Mouse (Mus musculus): ENCODE results near the gene Me3.

Gene Me3

DNA sequence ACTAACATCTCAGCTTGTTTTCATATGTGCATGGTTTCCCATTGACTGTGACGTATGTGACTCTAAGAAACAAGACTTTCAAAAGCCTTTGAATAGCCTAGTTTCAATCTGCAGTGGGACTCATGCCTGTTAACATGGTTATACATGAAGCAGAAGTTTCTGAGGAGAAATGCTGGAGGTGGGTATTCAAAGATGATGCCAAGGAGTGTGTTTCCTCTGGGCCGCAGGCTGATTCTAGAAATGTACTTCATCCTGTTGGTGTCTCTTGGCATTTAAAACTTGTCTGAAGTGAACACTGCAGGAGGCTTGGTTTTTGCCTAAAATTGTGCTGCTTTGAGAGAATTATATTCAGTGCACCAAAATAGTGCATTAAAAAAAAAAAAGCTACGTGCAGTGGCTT lies 34.2 kb downstream of the Me3 start:
- DNase-seq (ENCODE audit: low spot score) = no peak

DNA sequence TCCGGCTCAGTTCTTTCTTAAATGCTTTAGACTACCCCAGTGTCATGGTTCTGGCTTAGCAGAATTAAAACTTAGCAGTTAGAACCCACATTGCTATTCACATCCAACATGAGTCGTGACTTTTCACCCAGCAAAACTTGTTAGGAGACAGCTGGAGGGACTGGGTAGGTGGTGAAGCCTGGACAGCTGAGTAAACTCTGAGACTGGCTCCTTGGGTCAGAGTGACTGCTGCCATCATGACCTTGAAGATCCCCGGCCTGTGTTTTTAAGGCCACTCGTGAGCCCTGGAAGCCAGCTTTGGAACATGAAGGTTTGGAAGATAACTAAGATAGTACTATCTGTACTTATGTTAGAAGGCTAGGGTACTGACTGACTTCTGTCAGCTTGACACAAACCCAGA lies 35.4 kb downstream of the Me3 start:
- DNase-seq (ENCODE audit: low spot score) = no peak

DNA sequence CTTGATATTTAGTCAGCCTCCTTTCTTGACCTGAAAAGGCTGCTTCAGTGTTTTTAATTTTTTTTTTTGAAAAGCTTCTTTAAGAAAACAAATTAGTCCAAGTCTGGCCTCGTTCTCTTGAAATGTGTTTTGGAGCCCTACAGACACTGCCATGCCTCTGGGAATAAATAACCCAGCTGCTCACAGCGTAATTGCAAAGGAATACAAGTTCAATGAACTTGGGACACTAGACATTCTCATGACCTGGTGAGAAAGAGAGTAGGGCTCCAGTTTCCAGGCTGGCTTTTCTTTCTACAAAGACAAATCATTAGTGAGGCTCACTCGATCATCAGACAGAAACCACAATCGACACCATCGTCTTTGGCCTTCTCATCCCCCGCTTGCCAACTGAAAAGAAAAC lies 37.3 kb downstream of the Me3 start:
- no peak for DNase-seq (ENCODE audit: low spot score)

DNA sequence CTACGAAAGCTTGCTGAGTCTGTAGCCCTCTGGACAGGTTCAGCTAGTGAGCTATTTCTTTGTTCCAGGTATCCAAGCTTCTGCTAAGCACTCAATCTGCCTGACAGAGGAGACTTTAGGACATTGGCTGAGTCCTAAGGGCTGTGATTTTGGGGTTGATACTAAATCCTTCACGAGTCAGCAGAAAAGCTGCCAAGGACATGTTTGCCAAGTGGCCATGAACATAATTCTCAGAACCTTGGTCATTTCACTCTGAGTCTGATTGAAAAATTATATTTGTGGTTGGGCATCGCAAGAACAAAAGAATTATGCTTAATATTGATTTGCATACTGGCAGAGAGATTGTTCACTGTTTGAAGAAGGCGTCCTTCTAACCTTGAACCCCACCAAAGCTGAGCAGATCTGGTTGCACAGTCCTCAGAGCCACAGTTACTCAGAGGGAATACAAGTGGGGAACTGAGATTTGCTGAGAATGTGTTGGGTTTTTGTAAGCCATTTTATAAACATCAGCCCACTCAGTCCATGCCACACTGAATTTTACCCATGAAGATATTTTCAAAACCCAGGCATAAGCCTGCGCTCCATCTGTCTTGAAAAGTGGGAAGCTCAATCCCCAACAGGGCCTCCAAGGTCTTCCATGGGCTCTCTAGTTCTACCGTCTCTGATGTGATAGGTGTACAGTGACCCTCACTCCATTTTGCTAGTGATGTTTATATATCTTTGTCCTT lies 39.1 kb downstream of the Me3 start:
- DNase-seq (ENCODE audit: low spot score) = no peak

DNA sequence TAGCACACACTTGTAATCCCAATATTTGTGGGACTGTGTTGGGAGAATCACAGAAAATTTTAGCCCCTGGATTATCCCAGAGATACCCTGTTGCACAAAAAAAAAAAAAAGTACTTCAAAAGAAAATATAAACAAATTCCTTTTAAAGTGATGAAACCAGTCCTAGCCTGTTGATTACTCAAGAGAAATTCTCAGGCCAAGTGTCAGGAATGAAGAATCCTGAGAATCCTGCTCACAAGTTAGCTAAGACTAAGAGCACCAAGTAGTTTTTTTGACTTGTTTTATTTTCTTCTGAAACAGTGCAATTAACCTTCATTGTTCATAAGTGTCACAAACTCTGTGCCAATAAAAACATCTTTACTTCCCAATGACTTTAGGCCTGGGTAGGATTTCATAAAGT lies 44.0 kb downstream of the Me3 start:
- no peak for DNase-seq (ENCODE audit: low spot score)

DNA sequence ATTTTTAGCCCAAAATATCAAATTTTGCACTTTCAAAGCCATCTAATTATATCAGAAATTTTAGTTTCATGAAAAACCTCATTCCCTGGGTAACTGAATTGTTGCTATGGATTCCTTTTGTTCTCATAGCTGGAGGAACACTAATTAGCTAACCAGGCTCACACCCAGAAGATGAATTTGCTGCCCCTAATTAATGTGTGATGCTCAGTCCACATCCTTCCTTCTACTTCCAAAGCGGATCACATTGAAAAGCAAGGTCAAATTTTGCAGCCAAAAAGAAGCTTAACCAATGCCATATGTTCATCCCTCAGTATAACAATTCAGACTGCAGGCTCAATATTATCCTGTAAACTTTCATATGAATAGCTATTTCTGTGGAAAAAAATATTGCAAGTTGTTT lies 45.7 kb downstream of the Me3 start:
- DNase-seq (ENCODE audit: low spot score) = no peak

DNA sequence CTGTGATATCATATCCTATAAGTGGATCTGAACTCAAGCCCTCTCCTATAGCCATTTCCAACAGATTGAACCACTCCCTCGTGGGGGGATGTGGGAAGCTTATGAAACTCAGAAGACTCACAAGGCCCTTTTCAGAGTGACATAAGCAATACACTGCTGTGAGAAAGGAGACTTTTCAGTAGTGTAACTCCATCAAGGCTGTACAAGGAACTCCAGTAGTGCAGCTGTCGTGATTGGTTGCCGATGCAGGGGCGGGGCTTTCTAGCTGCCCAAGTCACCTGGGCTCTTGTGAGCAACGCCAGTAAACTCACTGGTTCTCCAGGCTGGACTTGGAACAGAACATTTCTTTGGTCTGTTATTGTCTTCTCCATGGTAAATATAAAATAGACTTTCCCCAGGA lies 46.5 kb downstream of the Me3 start:
- DNase-seq (ENCODE audit: low spot score) = no peak

DNA sequence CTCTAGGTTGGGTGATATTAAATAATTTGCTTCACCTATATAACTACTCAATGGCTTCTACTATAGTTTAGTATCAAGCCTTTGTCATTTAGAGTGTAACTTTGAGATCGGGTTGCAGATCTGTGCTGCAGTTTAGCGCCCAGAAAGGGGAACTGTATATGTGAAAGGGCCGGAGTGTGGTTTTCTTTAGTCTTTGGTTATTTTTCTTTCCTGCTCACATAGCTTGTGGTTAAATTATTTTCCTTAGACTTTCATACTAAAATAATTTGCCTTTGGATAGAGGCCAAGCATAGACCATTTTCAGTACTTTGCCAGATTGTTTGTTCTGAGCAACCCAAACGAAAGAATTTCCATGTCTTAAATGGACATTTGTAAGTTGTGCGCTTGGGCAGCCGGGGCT lies 46.9 kb downstream of the Me3 start:
- no peak for DNase-seq (ENCODE audit: low spot score)

DNA sequence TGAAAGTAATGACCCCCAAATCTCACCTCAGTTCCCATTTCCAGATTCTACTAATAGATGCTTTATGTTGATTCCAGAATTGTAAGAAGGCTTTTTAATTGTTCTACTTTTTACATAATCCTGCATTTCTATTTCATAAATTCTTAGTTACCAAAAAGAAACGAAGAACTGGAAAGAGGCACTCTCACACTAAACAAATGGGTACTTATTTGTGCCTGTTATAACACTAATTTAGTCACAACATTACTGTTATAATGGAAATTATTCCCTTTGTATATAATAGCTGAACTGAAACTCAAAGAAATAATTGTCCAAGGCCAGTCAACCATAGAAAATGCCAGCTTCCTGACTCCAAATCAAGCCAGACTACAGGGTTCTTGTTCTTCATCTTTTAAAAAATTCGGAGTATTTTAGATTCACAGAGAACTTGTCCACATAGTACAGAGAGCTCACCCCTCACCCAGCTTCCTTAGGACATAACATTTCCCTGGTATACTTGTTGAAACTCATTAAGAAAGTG lies 47.5 kb downstream of the Me3 start:
- DNase-seq (ENCODE audit: low spot score) = no peak

DNA sequence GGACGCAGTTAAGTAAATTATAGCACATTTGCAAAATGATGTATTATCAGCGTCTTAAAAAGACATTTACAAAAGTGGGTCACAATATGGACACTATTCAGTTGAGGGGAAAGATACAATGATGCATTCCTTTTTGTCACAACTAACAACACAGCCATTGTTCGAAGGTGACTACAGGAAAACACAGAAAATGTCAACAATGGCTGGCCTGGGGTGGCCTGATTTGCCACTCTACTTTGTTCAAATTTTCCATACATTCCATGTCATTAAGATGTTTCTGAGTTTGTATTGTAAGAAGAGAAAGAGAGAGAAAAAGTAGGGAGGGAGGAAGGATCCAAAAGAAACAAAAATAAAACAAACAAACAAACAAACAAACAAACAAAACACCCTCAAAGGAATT lies 48.7 kb downstream of the Me3 start:
- no peak for DNase-seq (ENCODE audit: low spot score)

DNA sequence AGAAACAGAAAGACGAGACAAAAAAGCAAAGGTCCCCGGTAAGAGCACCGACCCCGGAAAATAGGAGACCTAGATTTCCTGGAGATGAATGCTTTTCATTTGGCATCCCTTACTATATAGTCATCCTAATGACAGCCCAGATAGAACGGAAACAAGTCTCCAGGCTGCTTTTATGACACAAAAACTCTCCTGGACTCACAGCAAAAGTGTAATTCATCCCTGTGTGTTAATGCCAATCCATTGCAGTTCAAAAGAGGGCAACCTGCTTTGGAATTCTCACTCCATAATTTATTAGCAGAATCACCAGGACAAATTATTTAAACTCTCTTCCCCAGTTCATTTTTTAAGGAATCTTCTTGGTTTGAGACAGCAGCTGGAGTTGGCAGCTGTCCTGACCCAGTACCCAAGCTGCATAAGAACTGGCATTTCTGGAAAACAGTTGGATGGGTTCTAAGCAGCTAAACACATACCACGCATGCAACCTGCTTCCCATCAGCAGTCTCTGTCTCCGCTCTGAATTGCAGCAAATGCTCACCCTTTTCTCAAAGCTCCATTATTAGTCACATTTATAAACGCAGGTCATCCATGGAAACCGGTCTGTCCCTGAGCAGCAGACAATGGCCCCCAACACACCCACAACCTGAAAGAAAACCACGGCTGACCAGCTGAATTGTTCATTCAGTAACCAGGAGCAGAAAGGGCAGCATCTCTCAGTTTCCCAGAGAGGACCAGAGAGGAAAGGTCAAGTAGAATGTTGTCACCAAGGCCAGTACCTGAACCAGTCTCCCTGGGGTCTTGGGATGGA lies 49.7 kb downstream of the Me3 start:
- peak; percentile 55 for DNase-seq (ENCODE audit: low spot score)

DNA sequence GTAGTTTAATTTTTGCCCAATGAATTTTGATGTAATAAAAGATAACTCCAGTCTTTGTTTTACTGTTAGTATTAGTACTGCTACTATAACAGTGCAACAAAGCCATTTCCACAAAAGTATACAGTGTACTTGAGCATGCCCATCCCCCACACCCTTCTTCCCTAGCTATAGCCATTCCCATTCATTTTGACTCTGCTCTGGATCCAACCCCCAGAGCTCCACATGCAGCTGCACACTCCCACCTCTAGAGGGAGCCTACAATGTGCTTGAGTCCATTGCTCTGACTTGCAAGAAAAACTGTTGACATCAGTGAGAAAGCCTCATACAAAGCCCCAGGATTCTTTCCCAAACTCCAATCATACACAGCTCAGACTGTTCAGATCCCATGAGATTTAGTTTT lies 66.0 kb downstream of the Me3 start:
- no peak for DNase-seq (ENCODE audit: low spot score)

DNA sequence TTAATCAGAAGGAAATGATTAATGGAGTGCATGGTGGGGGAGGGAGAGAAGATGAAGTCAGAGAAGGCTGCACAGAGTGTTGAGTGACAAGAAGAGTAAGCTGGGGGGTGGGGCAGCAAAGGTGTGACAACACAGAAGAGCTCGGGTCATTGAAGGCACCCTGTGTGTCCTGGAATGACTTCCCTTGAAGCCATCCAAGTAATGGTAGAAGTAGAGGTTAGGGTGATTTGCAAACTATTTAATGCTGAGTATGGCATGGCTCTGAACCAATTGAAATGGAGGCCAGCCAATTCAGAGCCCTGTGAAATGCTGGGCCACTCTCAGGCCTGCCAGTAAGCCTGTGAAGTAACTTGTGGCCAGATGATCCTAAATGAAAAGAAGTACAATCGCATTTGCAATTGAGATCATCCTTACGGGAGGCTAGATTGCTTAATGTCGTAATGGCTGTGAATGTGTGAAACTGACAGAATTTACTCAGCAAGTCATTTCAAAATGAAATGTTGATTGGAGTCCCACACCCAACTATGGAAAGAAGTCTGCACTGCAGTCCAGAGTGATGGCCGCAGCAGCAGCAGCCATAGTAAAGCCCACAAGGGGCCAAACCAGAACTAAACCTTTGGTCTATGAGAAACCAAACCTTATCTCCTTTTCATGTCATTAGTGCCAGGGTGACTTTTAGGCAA lies 67.6 kb downstream of the Me3 start:
- DNase-seq (ENCODE audit: low spot score) = no peak

DNA sequence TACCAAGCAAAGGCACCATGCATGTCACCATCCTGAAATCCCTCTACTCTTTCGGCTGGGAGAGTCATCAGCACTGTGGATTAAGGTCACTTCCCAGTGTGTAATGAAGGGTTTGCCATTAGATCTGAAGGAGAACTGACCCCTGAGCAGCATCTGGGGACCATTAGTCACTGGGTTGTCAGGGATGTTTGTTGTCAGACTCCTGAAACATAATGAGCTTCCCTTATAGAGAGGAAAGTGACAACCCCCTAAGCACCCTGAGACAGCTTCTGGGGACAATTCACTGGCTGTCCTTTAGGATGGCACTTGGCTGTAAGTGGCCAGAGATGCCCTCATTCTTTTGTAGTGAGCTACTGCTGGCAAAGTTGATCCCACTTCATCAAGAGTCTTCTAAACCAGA lies 68.3 kb downstream of the Me3 start:
- DNase-seq (ENCODE audit: low spot score) = no peak

DNA sequence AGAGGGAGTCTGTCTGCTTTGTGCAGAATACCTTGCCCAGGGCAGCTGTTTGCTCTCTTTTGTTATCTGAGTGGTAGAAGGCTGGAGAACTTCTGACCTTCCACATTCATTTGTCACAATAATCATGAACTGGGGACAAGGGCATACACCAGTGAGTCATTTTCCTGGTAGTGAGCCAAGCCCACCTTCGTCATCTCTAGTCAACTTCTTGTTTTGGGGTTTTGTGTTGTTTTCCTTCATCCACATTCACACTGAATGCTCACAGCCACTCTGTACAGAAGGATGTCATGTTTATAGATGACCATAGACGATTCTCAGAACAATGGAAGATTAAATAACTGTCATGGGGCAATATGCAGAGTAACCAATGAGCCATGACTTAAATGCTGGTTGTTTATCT lies 78.6 kb downstream of the Me3 start:
- DNase-seq (ENCODE audit: low spot score) = no peak

DNA sequence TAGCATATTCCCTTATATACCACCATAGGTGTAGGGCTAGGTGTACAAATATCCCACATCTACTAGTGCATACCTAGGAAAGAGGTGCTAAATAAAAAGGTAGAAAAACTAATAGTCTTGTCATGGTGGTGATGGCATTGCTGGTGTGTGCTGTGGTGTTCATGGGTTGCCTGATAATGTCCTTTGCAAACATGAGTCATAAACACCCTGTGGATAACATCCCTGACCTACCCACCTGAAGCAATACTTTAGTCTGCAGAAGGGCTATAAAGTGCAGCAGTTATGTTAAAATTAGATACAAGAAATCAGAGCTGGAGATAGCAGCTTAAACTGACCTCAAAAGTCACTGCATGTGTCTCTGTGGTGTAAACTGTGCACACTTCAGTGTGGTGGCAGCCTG lies 80.9 kb downstream of the Me3 start:
- DNase-seq (ENCODE audit: low spot score) = no peak

DNA sequence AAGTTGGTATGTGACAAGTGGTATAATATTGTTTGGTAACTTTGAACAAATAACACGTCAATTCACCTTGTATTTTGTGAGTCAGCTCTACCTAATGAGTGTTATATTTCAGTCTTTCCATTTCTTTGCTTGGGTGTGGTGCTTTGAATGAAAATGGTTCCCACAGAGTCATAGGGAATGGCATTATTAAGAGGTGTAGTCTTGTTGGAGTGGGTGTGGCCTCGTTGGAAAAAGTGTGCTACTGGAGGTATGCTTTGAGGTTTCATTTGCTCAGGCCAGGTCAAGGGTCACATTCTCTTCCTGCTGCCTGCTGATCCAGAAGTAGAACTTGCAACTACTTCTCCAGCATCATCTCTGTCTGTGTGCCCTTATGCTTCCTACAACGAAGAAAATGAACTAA lies 84.0 kb downstream of the Me3 start:
- no peak for DNase-seq (ENCODE audit: low spot score)

DNA sequence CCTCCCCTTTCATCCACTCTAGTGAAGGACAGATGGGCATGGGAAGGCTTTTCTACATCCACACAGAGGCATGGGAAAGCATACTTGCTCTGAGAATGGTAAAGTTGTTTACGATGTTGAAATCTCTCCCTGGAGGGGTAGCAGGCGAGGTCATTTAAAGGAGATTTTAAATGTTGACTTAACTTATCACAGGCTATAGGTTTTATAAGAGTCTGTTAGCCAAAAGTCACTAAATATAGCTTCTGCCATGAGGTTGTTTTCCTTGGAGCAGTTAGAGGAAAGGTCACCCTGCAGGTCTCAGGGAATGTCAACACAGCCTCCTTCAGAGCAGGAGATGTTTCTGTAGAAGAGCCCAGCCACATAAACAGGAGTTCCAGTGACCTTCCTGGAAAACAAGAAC lies 85.3 kb downstream of the Me3 start:
- DNase-seq (ENCODE audit: low spot score) = no peak

DNA sequence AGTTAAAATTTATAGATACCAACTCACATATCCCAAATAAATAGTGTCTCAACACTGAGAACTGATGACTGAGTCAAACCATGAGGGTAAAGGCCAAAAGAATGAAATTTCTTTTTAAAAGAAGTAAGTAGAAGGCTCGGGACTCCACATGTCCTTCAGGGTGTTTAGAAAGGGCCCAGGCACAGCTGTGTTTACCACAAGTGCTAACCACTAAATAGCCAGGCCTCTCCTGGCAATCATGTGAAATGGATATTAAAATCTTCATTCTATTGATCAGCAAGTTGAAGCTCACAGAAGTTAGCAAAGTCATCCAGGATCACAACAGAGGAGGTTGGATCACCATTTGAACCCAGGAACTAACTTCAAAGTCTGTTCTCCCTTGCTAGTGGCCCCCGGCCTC lies 86.1 kb downstream of the Me3 start:
- no peak for DNase-seq (ENCODE audit: low spot score)

DNA sequence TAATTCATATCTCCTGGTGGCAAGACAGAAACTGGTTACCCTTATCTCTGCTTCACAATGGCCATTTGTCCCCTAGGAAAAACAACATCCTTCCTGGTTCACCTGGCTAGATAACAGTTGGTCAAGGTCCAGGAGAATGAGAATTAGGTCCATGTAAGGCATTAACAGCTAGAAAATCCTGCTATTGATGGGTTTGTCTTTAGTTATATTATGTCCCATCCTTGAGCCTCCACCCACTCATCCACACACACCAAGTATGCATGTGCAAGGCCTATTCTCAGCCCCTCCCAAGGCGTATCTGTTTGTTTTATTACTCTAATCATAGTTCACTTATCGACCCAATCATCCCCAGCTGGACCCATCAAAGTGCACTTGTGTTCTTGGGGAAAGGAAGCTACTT lies 88.1 kb downstream of the Me3 start:
- no peak for DNase-seq (ENCODE audit: low spot score)

DNA sequence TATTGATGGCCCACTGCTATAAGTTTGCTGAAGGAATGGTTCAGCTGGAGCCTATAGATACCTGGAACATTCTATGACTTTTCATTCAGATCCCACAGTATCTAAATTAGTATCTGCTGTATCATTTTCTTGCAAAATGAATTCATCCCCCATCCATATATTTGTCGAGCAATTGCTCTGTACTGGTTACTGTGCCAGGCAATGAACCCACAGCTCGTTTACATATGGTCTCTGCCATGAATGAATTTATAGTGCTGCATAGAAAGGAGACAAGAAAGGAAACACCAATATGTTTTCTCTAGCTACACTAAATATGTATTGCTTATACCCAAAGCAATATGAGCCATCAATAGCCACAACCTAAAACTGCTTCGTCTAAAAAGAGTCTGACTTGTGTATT lies 94.5 kb downstream of the Me3 start:
- no peak for DNase-seq (ENCODE audit: low spot score)

DNA sequence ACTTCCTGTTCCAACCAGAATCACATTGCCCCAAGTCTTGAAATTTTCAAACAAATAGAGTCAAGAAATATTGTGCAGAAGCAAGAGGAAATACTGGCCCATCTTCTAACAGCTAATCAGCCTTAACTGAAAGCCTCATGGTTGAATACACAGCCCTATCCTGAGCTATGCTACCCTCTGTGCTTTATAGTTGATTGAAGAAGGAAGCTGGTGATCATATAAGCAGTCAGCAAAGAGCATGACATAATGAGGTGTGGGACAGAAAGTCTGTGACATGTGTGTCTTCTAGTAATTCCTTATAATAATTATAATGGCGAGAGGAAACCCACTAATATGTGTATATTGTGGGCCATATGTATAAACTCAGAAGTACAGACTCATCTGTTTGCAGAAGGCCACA lies 95.4 kb downstream of the Me3 start:
- no peak for DNase-seq (ENCODE audit: low spot score)

DNA sequence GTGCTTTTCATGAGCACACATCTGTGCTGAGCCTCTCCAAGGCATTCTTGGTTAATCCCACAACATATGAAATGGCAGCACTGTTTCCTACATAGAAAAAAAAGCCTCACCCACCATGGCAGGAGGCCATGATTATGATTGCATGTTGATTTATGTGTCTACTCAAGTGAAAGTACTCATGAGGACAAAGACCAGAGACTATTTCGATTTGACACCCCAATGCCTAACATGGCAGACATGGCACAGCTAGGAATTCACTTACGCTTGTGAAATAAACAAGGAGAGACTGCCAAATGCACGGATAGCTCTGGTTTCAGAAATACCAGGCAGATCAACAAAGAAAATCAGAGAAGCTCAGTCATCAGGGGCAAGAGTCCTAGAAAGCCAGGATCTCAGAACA lies 96.2 kb downstream of the Me3 start:
- no peak for DNase-seq (ENCODE audit: low spot score)

Measured in layer of hippocampus, adult 9-10 months (tissue).